Mouse (Mus musculus): Measurements from ENCODE around the gene Sez6l. TPM values are rescaled to one million over a fixed set of nuclear protein-coding genes. Genes with fewer than 3 reads are reported as not detected.

Gene Sez6l
- total RNA-seq, 1 experiment = 0.13 TPM

- TF ChIP-seq ZNF384 (IDR thresholded peaks at IDR 0.05; ENCODE audit: low read depth, low read length) = no peak
- TF ChIP-seq ZC3H11A (IDR thresholded peaks at IDR 0.05; ENCODE audit: borderline replicate concordance, low read depth, low read length) = no peak
- no peak for TF ChIP-seq MAFK (IDR thresholded peaks at IDR 0.05; ENCODE audit: insufficient read depth, low read depth, low read length)
- TF ChIP-seq CHD2 (IDR thresholded peaks at IDR 0.05; ENCODE audit: low read depth, low read length) = no peak
- TF ChIP-seq HCFC1 (IDR thresholded peaks at IDR 0.05; ENCODE audit: borderline replicate concordance, insufficient read depth, low read length) = no peak
- Histone ChIP-seq H3K4me1 (ENCODE audit: control insufficient read depth in 2 of 2, insufficient read depth in 2 of 2, low read length in 2 of 2, poor library complexity in 1 of 2) (peaks cover 9 to 17% of the 10 kb centered on the region in 2 experiments), H3K9ac (ENCODE audit: insufficient read depth, low read depth, low read length, poor library complexity, severe bottlenecking) (no peak overlapping the region), H3K4me3 (ENCODE audit: insufficient read depth in 1 of 2, low read depth in 1 of 2, low read length in 2 of 2, poor library complexity in 1 of 2, severe bottlenecking in 1 of 2) (no peak overlapping the region), H3K36me3 (ENCODE audit: control insufficient read depth, insufficient read depth, low read length, poor library complexity, severe bottlenecking) (no peaks in the 10 kb centered on the region), H3K9me3 (ENCODE audit: control insufficient read depth, insufficient read depth, low read depth, low read length) (no peaks in the 10 kb centered on the region), H3K27ac (ENCODE audit: insufficient read depth, low read depth, low read length, poor library complexity, severe bottlenecking) (no peak overlapping the region)
- in situ Hi-C loops (cut with MboI; ENCODE audit: low sequenced_read_pairs in 2 of 2, unreplicated experiment in 2 of 2) = no loop called here
- DNase-seq (ENCODE audit: low read depth, low spot score) = no peak
Measured at GRCm38 (mm10) chr5:112554508-112554907, 22.5 kb downstream of the Sez6l start.

- peaks cover 9 to 17% of the 10 kb centered on the region in 2 experiments for H3K4me1 ChIP-seq (ENCODE audit: control insufficient read depth in 2 of 2, insufficient read depth in 2 of 2, low read length in 2 of 2, poor library complexity in 1 of 2)
- no peak overlapping the region for H3K9ac ChIP-seq (ENCODE audit: insufficient read depth, low read depth, low read length, poor library complexity, severe bottlenecking)
- H3K4me3 ChIP-seq (ENCODE audit: insufficient read depth in 1 of 2, low read depth in 1 of 2, low read length in 2 of 2, poor library complexity in 1 of 2, severe bottlenecking in 1 of 2) = peak overlapping the region; percentile 8 to 18; a peak in 2 of 4 replicates
- no peak overlapping the region for H3K27ac ChIP-seq (ENCODE audit: insufficient read depth, low read depth, low read length, poor library complexity, severe bottlenecking)
- no peaks in the 10 kb centered on the region for H3K9me3 ChIP-seq (ENCODE audit: control insufficient read depth, insufficient read depth, low read depth, low read length)
- TF ChIP-seq CHD2 (IDR thresholded peaks at IDR 0.05; ENCODE audit: low read depth, low read length) = no peak
- no peak for TF ChIP-seq ZC3H11A (IDR thresholded peaks at IDR 0.05; ENCODE audit: borderline replicate concordance, low read depth, low read length)
- no peak for TF ChIP-seq ZNF384 (IDR thresholded peaks at IDR 0.05; ENCODE audit: low read depth, low read length)
- no peak for TF ChIP-seq MAFK (IDR thresholded peaks at IDR 0.05; ENCODE audit: insufficient read depth, low read depth, low read length)
- no peak for TF ChIP-seq HCFC1 (IDR thresholded peaks at IDR 0.05; ENCODE audit: borderline replicate concordance, insufficient read depth, low read length)
- no peak for DNase-seq (ENCODE audit: low read depth, low spot score)
- in situ Hi-C loops (cut with MboI; ENCODE audit: low sequenced_read_pairs in 2 of 2, unreplicated experiment in 2 of 2) = no loop called here
- H3K36me3 ChIP-seq (ENCODE audit: control insufficient read depth, insufficient read depth, low read length, poor library complexity, severe bottlenecking) = no peaks in the 10 kb centered on the region
Measured at GRCm38 (mm10) chr5:112552786-112553185, 24.2 kb downstream of the Sez6l start.

- no peak overlapping the region for H3K27ac ChIP-seq (ENCODE audit: insufficient read depth, low read depth, low read length, poor library complexity, severe bottlenecking)
- H3K4me1 ChIP-seq (ENCODE audit: control insufficient read depth in 2 of 2, insufficient read depth in 2 of 2, low read length in 2 of 2, poor library complexity in 1 of 2) = peaks cover 9 to 16% of the 10 kb centered on the region in 2 experiments
- H3K4me3 ChIP-seq (ENCODE audit: insufficient read depth in 1 of 2, low read depth in 1 of 2, low read length in 2 of 2, poor library complexity in 1 of 2, severe bottlenecking in 1 of 2) = peak overlapping the region; percentile 22 to 42; a peak in 3 of 4 replicates
- TF ChIP-seq ZC3H11A (IDR thresholded peaks at IDR 0.05; ENCODE audit: borderline replicate concordance, low read depth, low read length) (no peak), MAFK (IDR thresholded peaks at IDR 0.05; ENCODE audit: insufficient read depth, low read depth, low read length) (no peak), CHD2 (IDR thresholded peaks at IDR 0.05; ENCODE audit: low read depth, low read length) (no peak), HCFC1 (IDR thresholded peaks at IDR 0.05; ENCODE audit: borderline replicate concordance, insufficient read depth, low read length) (no peak), ZNF384 (IDR thresholded peaks at IDR 0.05; ENCODE audit: low read depth, low read length) (no peak)
- H3K36me3 ChIP-seq (ENCODE audit: control insufficient read depth, insufficient read depth, low read length, poor library complexity, severe bottlenecking) = no peaks in the 10 kb centered on the region
- no peaks in the 10 kb centered on the region for H3K9me3 ChIP-seq (ENCODE audit: control insufficient read depth, insufficient read depth, low read depth, low read length)
- H3K9ac ChIP-seq (ENCODE audit: insufficient read depth, low read depth, low read length, poor library complexity, severe bottlenecking) = no peak overlapping the region
- DNase-seq (ENCODE audit: low read depth, low spot score) = peak; percentile 85
- in situ Hi-C loops (cut with MboI; ENCODE audit: low sequenced_read_pairs in 2 of 2, unreplicated experiment in 2 of 2) = no loop called here
Measured at GRCm38 (mm10) chr5:112551975-112552728, 24.8 kb downstream of the Sez6l start.

- no peak for DNase-seq (ENCODE audit: low read depth, low spot score)
- TF ChIP-seq ZC3H11A (IDR thresholded peaks at IDR 0.05; ENCODE audit: borderline replicate concordance, low read depth, low read length) (no peak), HCFC1 (IDR thresholded peaks at IDR 0.05; ENCODE audit: borderline replicate concordance, insufficient read depth, low read length) (no peak), MAFK (IDR thresholded peaks at IDR 0.05; ENCODE audit: insufficient read depth, low read depth, low read length) (no peak), ZNF384 (IDR thresholded peaks at IDR 0.05; ENCODE audit: low read depth, low read length) (no peak), CHD2 (IDR thresholded peaks at IDR 0.05; ENCODE audit: low read depth, low read length) (no peak)
- Histone ChIP-seq H3K36me3 (ENCODE audit: control insufficient read depth, insufficient read depth, low read length, poor library complexity, severe bottlenecking) (no peaks in the 10 kb centered on the region), H3K27ac (ENCODE audit: insufficient read depth, low read depth, low read length, poor library complexity, severe bottlenecking) (no peak overlapping the region), H3K9me3 (ENCODE audit: control insufficient read depth, insufficient read depth, low read depth, low read length) (no peaks in the 10 kb centered on the region), H3K4me1 (ENCODE audit: control insufficient read depth in 2 of 2, insufficient read depth in 2 of 2, low read length in 2 of 2, poor library complexity in 1 of 2) (peaks cover 9 to 16% of the 10 kb centered on the region in 2 experiments), H3K9ac (ENCODE audit: insufficient read depth, low read depth, low read length, poor library complexity, severe bottlenecking) (no peak overlapping the region), H3K4me3 (ENCODE audit: insufficient read depth in 1 of 2, low read depth in 1 of 2, low read length in 2 of 2, poor library complexity in 1 of 2, severe bottlenecking in 1 of 2) (no peak overlapping the region)
- in situ Hi-C loops (cut with MboI; ENCODE audit: low sequenced_read_pairs in 2 of 2, unreplicated experiment in 2 of 2) = no loop called here
Measured at GRCm38 (mm10) chr5:112548846-112549620, 28.0 kb downstream of the Sez6l start.

Measured in ES-E14 (cell line).